Mouse (Mus musculus): ENCODE measurements at regions not wholly inside any gene's neighbourhood (a gene's known extent, or its start where the extent isn't known, plus 50 kb on each side); places are given as distances from the start of the nearest gene placed in this dataset.

GRCm38 (mm10) chr13:69182478-69182877, 183.1 kb upstream of the Adcy2 start:
- no peak for DNase-seq (ENCODE audit: low spot score)

- DNase-seq (ENCODE audit: low spot score), result no peak
These were observed 191.3 kb upstream of the Adcy2 start for GRCm38 (mm10) chr13:69190661-69191060.

- no peak for DNase-seq (ENCODE audit: low spot score)
These were observed 197.1 kb upstream of the Adcy2 start for GRCm38 (mm10) chr13:69196464-69196871.

GRCm38 (mm10) chr13:69207741-69208568, 208.6 kb upstream of the Adcy2 start:
- DNase-seq (ENCODE audit: low spot score), result no peak

- DNase-seq (ENCODE audit: low spot score), result no peak
These were observed 209.2 kb upstream of the Adcy2 start for GRCm38 (mm10) chr13:69208569-69208881.

GRCm38 (mm10) chr13:69216579-69216978, 217.2 kb upstream of the Adcy2 start:
- DNase-seq (ENCODE audit: low spot score), result no peak

GRCm38 (mm10) chr13:69220425-69220824, 221.1 kb upstream of the Adcy2 start:
- no peak for DNase-seq (ENCODE audit: low spot score)

- DNase-seq (ENCODE audit: low spot score), result no peak
These were observed 227.2 kb upstream of the Adcy2 start for GRCm38 (mm10) chr13:69226538-69226937.

- DNase-seq (ENCODE audit: low spot score), result peak; percentile 35
These were observed 231.1 kb upstream of the Adcy2 start for GRCm38 (mm10) chr13:69230361-69230943.

- DNase-seq (ENCODE audit: low spot score), result no peak
These were observed 237.0 kb upstream of the Adcy2 start for GRCm38 (mm10) chr13:69236386-69236785.

GRCm38 (mm10) chr13:69237918-69238317, 238.6 kb upstream of the Adcy2 start:
- no peak for DNase-seq (ENCODE audit: low spot score)

GRCm38 (mm10) chr13:69239261-69239915, 240.0 kb upstream of the Adcy2 start:
- DNase-seq (ENCODE audit: low spot score), result peak; percentile 36

- no peak for DNase-seq (ENCODE audit: low spot score)
These were observed 243.4 kb upstream of the Adcy2 start for GRCm38 (mm10) chr13:69242544-69243296.

- no peak for DNase-seq (ENCODE audit: low spot score)
These were observed 251.2 kb upstream of the Adcy2 start for GRCm38 (mm10) chr13:69250334-69251129.

GRCm38 (mm10) chr13:69251130-69251561, 251.8 kb upstream of the Adcy2 start:
- DNase-seq (ENCODE audit: low spot score), result no peak

- no peak for DNase-seq (ENCODE audit: low spot score)
These were observed 253.0 kb upstream of the Adcy2 start for GRCm38 (mm10) chr13:69252335-69252734.

- DNase-seq (ENCODE audit: low spot score), result no peak
These were observed 261.1 kb upstream of the Adcy2 start for GRCm38 (mm10) chr13:69260485-69260884.

GRCm38 (mm10) chr13:69260972-69261371, 261.6 kb upstream of the Adcy2 start:
- DNase-seq (ENCODE audit: low spot score), result no peak

- DNase-seq (ENCODE audit: low spot score), result no peak
These were observed 264.4 kb upstream of the Adcy2 start for GRCm38 (mm10) chr13:69263722-69264121.

GRCm38 (mm10) chr13:69266071-69266470, 266.7 kb upstream of the Adcy2 start:
- DNase-seq (ENCODE audit: low spot score), result no peak

GRCm38 (mm10) chr13:69272506-69272905, 261.0 kb upstream of the Nsun2 start:
- DNase-seq (ENCODE audit: low spot score), result no peak

Measured in heart, adult 8-10 months (tissue).